Mouse (Mus musculus) limb, embryonic 11.5 days (tissue): ENCODE measurements around the gene Asic3. TPM values are rescaled to one million over a fixed set of nuclear protein-coding genes. Genes with fewer than 3 reads are reported as not detected.
A peak's percentile ranks its signal among the peaks of the same experiment; 100 is the strongest.

Experiments used
- ATAC-seq: fragments of 200-750 bp; cut with Nextera tagmentation; 2 replicates; pipeline ENCODE4 v1.8.0; 2017; ENCODE audit warnings: low read depth; ENCODE audit not compliant: insufficient number of reproducible peaks, low FRiP score, low TSS enrichment
- DNase-seq: peaks from one replicate; pipeline ENCODE4 v3.0.0-alpha.2; 2015; ENCODE audit warnings: low spot score
- H3K27ac ChIP-seq: fragments of 300-500 bp; sonication (generic); replicated peaks from 2 replicates; pipeline ENCODE4 v1.5.1; 2014; ENCODE audit warnings: low read depth, mild to moderate bottlenecking, low read length
- H3K27me3 ChIP-seq: fragments of 300-500 bp; sonication (generic); 2 replicates; pipeline ENCODE4 v1.6.1; 2014; ENCODE audit warnings: mild to moderate bottlenecking, low read length, mixed read lengths; ENCODE audit not compliant: control insufficient read depth, insufficient read depth
- H3K36me3 ChIP-seq: fragments of 300-500 bp; sonication (generic); 2 replicates; pipeline ENCODE4 v1.6.1; 2014; ENCODE audit warnings: mild to moderate bottlenecking, low read length, moderate library complexity, mixed read lengths; ENCODE audit not compliant: control insufficient read depth, insufficient read depth
- H3K4me1 ChIP-seq: fragments of 300-500 bp; sonication (generic); 2 replicates; pipeline ENCODE4 v1.6.1; 2014; ENCODE audit warnings: low read length, mixed read lengths; ENCODE audit not compliant: control insufficient read depth, insufficient read depth
- H3K4me2 ChIP-seq: fragments of 300-500 bp; sonication (generic); 2 replicates; pipeline ENCODE4 v1.6.1; 2014; ENCODE audit warnings: low read depth, mild to moderate bottlenecking, moderate library complexity; ENCODE audit not compliant: severe bottlenecking
- H3K4me3 ChIP-seq: fragments of 300-500 bp; sonication (generic); 2 replicates; pipeline ENCODE4 v1.5.1; 2014; ENCODE audit warnings: low read depth, low read length
- H3K9ac ChIP-seq: fragments of 300-500 bp; sonication (generic); 2 replicates; pipeline ENCODE4 v1.6.1; 2014; ENCODE audit warnings: mild to moderate bottlenecking, low read length
- H3K9me3 ChIP-seq: fragments of 300-500 bp; sonication (generic); 2 replicates; pipeline ENCODE4 v1.6.1; 2016; ENCODE audit warnings: low read length; ENCODE audit not compliant: control insufficient read depth
- WGBS: fragments of 180-500 bp; shearing (Covaris S2); extraction: QIAGEN DNeasy Blood & Tissue Kit; methylation state at CpG from one replicate; pipeline ENCODE4 v1.1.7; 2014; 5-methylcytosine and 5-hydroxymethylcytosine counted together
- polyA plus RNA-seq: library from polyadenylated mRNA; unstranded; fragments of >200 nt; fragmentation: Nextera tagmentation; extraction: Ambion mirVana; gene quantifications from 2 replicates; pipeline ENCODE4 v1.2.1, GENCODE M21; 2014

Gene Asic3
- polyA plus RNA-seq: 0.33 and 0.40 TPM in 2 replicates

DNA sequence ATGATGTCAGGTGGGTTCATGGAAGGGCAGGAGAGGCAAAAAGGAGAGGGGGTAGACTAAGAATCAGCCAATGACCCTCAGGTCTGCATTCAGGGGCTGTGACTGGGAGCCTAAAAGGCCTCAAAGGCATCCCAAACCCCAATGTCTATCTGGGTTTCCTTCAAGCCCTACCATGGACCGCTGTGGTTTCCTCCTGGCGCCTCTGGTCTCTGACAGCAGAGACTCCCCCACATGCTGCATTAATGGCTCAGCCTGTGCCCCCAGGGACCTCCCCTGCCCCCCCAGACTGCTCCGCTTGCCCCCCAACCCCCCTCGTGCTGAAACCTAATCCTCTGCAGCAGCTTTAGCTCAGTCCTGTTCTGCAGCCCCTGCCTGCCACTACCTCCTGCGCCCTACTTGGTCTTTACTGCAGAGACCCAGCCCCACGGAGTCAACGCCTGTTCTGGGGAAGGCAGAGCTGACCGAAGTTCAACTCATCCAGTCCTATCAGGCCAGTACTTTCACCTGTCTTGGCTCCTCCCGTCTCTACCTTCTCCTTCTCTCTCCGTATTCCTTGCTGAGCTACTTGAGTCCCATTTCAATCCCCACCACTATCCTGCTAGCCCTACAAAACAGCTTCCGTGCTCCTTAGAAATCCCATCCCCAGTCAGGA, at the start of gene Asic3:
Gene Asic3, plus strand, starts transcription at position 351 of the 652 bp plus-strand sequence.
- ATAC-seq: 0 out of 2 replicates have a peak, but pooled peaks have one; percentile 10
- no peak within 1 kb of the TSS; the same call in 1 of the 2 replicates for H3K4me2 ChIP-seq
- no peak within 1 kb of the TSS for H3K27ac ChIP-seq
- H3K36me3 ChIP-seq: no peaks in the 10 kb centered on the region
- H3K9ac ChIP-seq: 0 out of 2 replicates have a peak within 1 kb of the TSS, but pooled peaks have one; percentile 12
- peaks cover 6% of the 10 kb centered on the region; the same call in 1 of the 2 replicates for H3K4me1 ChIP-seq
- H3K9me3 ChIP-seq: no peaks in the 10 kb centered on the region
- H3K27me3 ChIP-seq: no peaks in the 10 kb centered on the region; the same call in 1 of the 2 replicates
- 39% methylated on average over 11 of the region's 11 CpGs for WGBS
- H3K4me3 ChIP-seq: no peak within 1 kb of the TSS
- no peak for DNase-seq

DNA sequence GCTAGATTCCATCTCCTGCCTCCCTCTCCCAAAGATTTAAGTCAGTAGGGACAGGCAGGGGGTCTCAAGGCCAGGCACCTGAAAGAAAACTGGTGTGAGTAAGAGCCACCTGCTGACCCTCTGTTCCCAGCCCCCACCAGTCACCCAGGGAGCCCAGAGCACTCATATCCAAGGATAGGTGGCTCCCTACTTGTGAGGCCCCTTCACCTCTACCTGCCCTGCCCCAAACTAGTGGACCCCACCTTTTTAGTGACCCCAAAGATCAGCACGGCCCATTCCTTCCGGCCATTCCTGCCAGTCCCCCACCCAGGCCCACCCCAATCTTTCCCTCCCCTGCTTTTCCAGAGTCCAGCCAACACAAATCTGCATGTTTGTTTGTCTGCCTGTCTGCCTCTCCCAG, 49.7 kb upstream of the Asic3 start:
- no peak for ATAC-seq

DNA sequence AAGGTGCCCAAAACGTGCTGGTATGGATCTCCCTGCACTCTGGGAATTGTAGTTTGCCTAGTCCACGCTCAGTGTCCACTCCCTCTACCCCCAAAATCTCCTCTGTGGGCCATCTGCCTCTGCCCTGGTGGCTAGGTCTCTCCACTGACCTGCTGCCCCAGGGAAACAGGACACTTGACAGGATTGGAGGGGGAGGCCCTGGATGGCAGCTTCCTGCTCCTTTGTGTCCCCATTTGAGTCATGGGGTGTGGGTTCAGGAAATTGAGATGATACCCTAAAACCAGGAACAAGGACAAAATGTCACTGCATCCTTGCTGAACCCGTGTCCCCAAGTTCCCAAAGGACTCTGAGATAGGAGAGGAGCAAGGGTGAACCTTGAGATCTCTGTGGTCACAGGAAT, 49.1 kb upstream of the Asic3 start:
- ATAC-seq (no peak), DNase-seq (no peak)
- Histone ChIP-seq H3K27ac (no peak overlapping the region), H3K27me3 (no peaks in the 10 kb centered on the region), H3K9me3 (no peaks in the 10 kb centered on the region), H3K9ac (no peak overlapping the region), H3K4me3 (no peak overlapping the region), H3K4me1 (no peaks in the 10 kb centered on the region), H3K4me2 (no peak overlapping the region), H3K36me3 (no peaks in the 10 kb centered on the region)
- WGBS: 55% methylated on average over 3 of the region's 3 CpGs

More for the DNA sequence above, 49.7 kb upstream of the Asic3 start:
- H3K4me1 ChIP-seq: no peaks in the 10 kb centered on the region
- H3K4me2 ChIP-seq: no peak overlapping the region
- no peak for DNase-seq
- no peaks in the 10 kb centered on the region for H3K27me3 ChIP-seq
- H3K36me3 ChIP-seq: no peaks in the 10 kb centered on the region
- no peak overlapping the region for H3K27ac ChIP-seq
- H3K9ac ChIP-seq: no peak overlapping the region
- H3K4me3 ChIP-seq: no peak overlapping the region
- H3K9me3 ChIP-seq: no peaks in the 10 kb centered on the region
- WGBS: 86% methylated on average over 2 of the region's 2 CpGs

- no peaks in the 10 kb centered on the region for H3K36me3 ChIP-seq
- H3K4me3 ChIP-seq: no peak within 1 kb of the TSS
- no peaks in the 10 kb centered on the region for H3K27me3 ChIP-seq
- H3K27ac ChIP-seq: no peak within 1 kb of the TSS
- no peak within 1 kb of the TSS for H3K9ac ChIP-seq
- H3K4me1 ChIP-seq: no peaks in the 10 kb centered on the region
- H3K4me2 ChIP-seq: no peak within 1 kb of the TSS
- no peaks in the 10 kb centered on the region for H3K9me3 ChIP-seq
- DNase-seq: no peak
- ATAC-seq: no peak
- 65% methylated on average over 12 of the region's 12 CpGs for WGBS
These were observed 48.7 kb upstream of the Asic3 start, which contains the start of gene Nos3 for GRCm38 (mm10) chr5:24364508-24364907. Gene Nos3 (plus strand): TSS chr5:24364810.

DNA sequence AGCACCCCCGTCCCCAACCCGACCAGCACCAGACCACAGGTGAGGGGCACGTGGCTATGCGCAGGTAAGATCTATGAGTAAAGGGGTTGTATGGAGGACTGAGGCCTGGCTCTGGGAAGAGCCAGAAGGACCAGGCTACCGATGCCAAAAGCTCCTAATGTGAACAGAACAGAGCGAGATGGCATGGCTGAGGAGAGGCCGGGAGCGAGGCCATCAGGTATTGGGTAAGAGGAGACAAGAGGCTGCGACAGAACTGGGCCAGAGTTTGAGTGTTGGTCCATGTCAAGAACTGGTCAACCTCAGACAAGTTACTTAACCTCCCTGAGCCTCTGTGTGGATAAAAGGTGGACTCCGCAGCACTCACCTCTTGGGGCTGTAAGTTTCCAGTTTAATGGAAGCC, 48.2 kb upstream of the Asic3 start:
- DNase-seq (no peak), ATAC-seq (no peak)
- Histone ChIP-seq H3K9ac (no peak overlapping the region), H3K4me3 (no peak overlapping the region), H3K4me2 (no peak overlapping the region), H3K4me1 (no peaks in the 10 kb centered on the region), H3K9me3 (no peaks in the 10 kb centered on the region), H3K36me3 (no peaks in the 10 kb centered on the region), H3K27me3 (no peaks in the 10 kb centered on the region), H3K27ac (no peak overlapping the region)
- 81% methylated on average over 10 of the region's 10 CpGs for WGBS

- H3K27ac ChIP-seq: no peak overlapping the region
- no peak overlapping the region for H3K4me2 ChIP-seq
- no peaks in the 10 kb centered on the region for H3K36me3 ChIP-seq
- no peaks in the 10 kb centered on the region for H3K27me3 ChIP-seq
- H3K9me3 ChIP-seq: no peaks in the 10 kb centered on the region
- H3K4me3 ChIP-seq: no peak overlapping the region
- DNase-seq: no peak
- no peak overlapping the region for H3K9ac ChIP-seq
- no peaks in the 10 kb centered on the region for H3K4me1 ChIP-seq
- WGBS: 35% methylated on average over 5 of the region's 5 CpGs
- ATAC-seq: no peak
These were observed 47.7 kb upstream of the Asic3 start for GRCm38 (mm10) chr5:24365528-24365927.

DNA sequence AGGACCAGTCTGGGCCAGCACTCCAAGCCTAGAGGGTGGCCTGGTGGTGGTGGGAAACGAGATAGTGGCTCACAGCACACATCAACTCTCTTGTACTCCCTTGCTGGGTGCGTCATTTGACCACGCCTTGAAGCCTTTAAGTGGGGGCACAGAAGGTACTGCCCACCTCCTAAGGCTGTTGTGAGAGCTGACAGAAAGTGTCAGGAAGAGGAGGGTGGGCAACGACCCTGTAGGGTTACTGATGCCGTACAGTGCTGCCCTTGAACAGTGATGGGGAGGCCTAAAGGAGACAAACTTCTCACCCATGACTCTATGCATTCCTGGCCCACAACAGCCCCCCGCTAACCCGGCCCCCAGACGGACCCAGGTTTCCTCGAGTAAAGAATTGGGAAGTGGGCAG, 46.8 kb upstream of the Asic3 start:
- Histone ChIP-seq H3K4me3 (no peak overlapping the region), H3K4me2 (no peak overlapping the region), H3K9ac (no peak overlapping the region), H3K4me1 (no peaks in the 10 kb centered on the region), H3K27me3 (no peaks in the 10 kb centered on the region), H3K27ac (no peak overlapping the region), H3K36me3 (no peaks in the 10 kb centered on the region), H3K9me3 (no peaks in the 10 kb centered on the region)
- no peak for ATAC-seq
- no peak for DNase-seq
- WGBS: 81% methylated on average over 9 of the region's 9 CpGs

GRCm38 (mm10) chr5:24369767-24370166, 43.4 kb upstream of the Asic3 start:
- Histone ChIP-seq H3K4me1 (no peaks in the 10 kb centered on the region), H3K36me3 (no peaks in the 10 kb centered on the region), H3K4me3 (no peak overlapping the region), H3K9ac (no peak overlapping the region), H3K27ac (no peak overlapping the region), H3K4me2 (no peak overlapping the region), H3K9me3 (no peaks in the 10 kb centered on the region), H3K27me3 (no peaks in the 10 kb centered on the region)
- DNase-seq (no peak), ATAC-seq (no peak)
- whole genome bisulfite sequencing: 87% methylated on average over 9 of the region's 9 CpGs

GRCm38 (mm10) chr5:24373807-24374206, 39.4 kb upstream of the Asic3 start:
- no peaks in the 10 kb centered on the region for H3K4me1 ChIP-seq
- H3K27ac ChIP-seq: no peak overlapping the region
- no peak overlapping the region for H3K9ac ChIP-seq
- no peaks in the 10 kb centered on the region for H3K27me3 ChIP-seq
- no peak overlapping the region for H3K4me3 ChIP-seq
- H3K9me3 ChIP-seq: no peaks in the 10 kb centered on the region
- no peak for DNase-seq
- 77% methylated on average over 5 of the region's 5 CpGs for WGBS
- H3K36me3 ChIP-seq: no peaks in the 10 kb centered on the region
- H3K4me2 ChIP-seq: no peak overlapping the region
- ATAC-seq: no peak
